Mouse (Mus musculus) adrenal gland, adult 8-10 months (tissue): ENCODE results near the gene Timd2. TPM values are rescaled to one million over a fixed set of nuclear protein-coding genes. Genes with fewer than 3 reads are reported as not detected.
"Not testable (repeated sequence)": the region's sequence is repeated elsewhere in the genome, so short reads cannot be mapped to it uniquely, and the experiment has no call there.

Experiments used
- DNase-seq: peaks from one replicate; pipeline ENCODE4 v3.0.0; 2022
- total RNA-seq, 4 experiments: library from RNA; stranded (reverse); gene quantifications; 2 replicates each; pipeline ENCODE4 v1.2.4; 2022

The Timd2 gene
- total RNA-seq = not detected

GRCm38 (mm10) chr11:46706664-46707356 is at the start of gene Timd2:
Gene Timd2, minus strand, starts transcription at chr11:46707061.
- no peak for DNase-seq

GRCm38 (mm10) chr11:46755714-46756113 is 48.9 kb upstream of the Timd2 start:
- DNase-seq = not testable (repeated sequence)

- no peak for DNase-seq
Measured at GRCm38 (mm10) chr11:46754669-46755068, 47.8 kb upstream of the Timd2 start.

- no peak for DNase-seq
Measured at GRCm38 (mm10) chr11:46753662-46754061, 46.8 kb upstream of the Timd2 start.

- DNase-seq = no peak
Measured at GRCm38 (mm10) chr11:46747996-46748395, 41.1 kb upstream of the Timd2 start.

- DNase-seq = no peak
Measured at GRCm38 (mm10) chr11:46741716-46742115, 34.9 kb upstream of the Timd2 start.

GRCm38 (mm10) chr11:46740886-46741285 is 34.0 kb upstream of the Timd2 start:
- DNase-seq = no peak

GRCm38 (mm10) chr11:46739501-46739900 is 32.6 kb upstream of the Timd2 start:
- no peak for DNase-seq

GRCm38 (mm10) chr11:46735076-46735475 is 28.2 kb upstream of the Timd2 start, which contains the start of gene Havcr1:
Gene Havcr1, plus strand, starts transcription at chr11:46735080.
- DNase-seq = not testable (repeated sequence)

- no peak for DNase-seq
Measured at GRCm38 (mm10) chr11:46734617-46735016, 27.8 kb upstream of the Timd2 start.

- DNase-seq = no peak
Measured at GRCm38 (mm10) chr11:46733242-46733789, 26.5 kb upstream of the Timd2 start.

- DNase-seq = no peak
Measured at GRCm38 (mm10) chr11:46731541-46732070, 24.7 kb upstream of the Timd2 start.

GRCm38 (mm10) chr11:46698830-46699229 is 8.0 kb downstream of the Timd2 start:
- DNase-seq = no peak

GRCm38 (mm10) chr11:46698278-46698655 is 8.6 kb downstream of the Timd2 start:
- no peak for DNase-seq

- no peak for DNase-seq
Measured at GRCm38 (mm10) chr11:46697433-46698277, 9.2 kb downstream of the Timd2 start.

GRCm38 (mm10) chr11:46695849-46696248 is 11.0 kb downstream of the Timd2 start:
- DNase-seq = not testable (repeated sequence)

GRCm38 (mm10) chr11:46690136-46690535 is 16.7 kb downstream of the Timd2 start:
- no peak for DNase-seq

- no peak for DNase-seq
Measured at GRCm38 (mm10) chr11:46683723-46684122, 23.1 kb downstream of the Timd2 start.

GRCm38 (mm10) chr11:46682842-46683241 is 24.0 kb downstream of the Timd2 start:
- DNase-seq = no peak

GRCm38 (mm10) chr11:46667938-46668337 is 38.9 kb downstream of the Timd2 start:
- no peak for DNase-seq

- no peak for DNase-seq
Measured at GRCm38 (mm10) chr11:46667105-46667504, 39.8 kb downstream of the Timd2 start.

- DNase-seq = no peak
Measured at GRCm38 (mm10) chr11:46665599-46666522, 41.0 kb downstream of the Timd2 start.
